Mouse (Mus musculus): Measurements from ENCODE around the gene Cby3. TPM values are rescaled to one million over a fixed set of nuclear protein-coding genes. Genes with fewer than 3 reads are reported as not detected.
A peak's percentile ranks its signal among the peaks of the same experiment; 100 is the strongest.

Cby3 gene
- polyA plus RNA-seq, 1 experiment from 2014 or later: 1.1 TPM

DNA sequence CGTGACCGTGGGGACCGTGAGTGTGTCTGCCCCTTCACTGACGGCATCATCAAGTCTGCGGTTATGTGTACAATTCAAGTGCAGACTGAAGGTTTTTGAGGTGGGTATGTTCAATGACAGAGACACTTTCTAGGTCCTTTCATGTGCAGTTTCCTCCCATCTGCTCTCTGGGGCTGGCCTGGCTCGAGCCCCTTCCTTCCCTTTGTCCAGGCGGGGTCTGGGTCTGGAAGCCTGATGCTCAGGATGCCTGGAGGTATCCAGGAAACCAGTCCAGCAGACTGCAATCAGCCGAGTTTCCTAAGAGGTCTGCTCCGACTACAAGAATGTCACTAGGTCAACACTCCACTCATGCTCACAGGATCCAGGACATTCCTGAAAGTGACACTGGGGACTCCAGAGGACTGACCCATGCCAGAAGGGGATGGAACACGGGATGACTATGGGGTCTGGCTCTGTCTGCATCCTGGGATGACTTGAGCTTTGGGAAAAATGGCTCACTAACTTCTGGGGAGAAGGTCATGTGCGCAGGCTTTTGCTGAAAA, 42.6 kb downstream of the Cby3 start:
- Histone ChIP-seq H3K4me1 (replicated peaks) (no peaks in the 10 kb centered on the region), H3K9ac (no peak overlapping the region), H3K27me3 (no peaks in the 10 kb centered on the region), H3K9me3 (no peaks in the 10 kb centered on the region), H3K36me3 (peaks cover 80% of the 10 kb centered on the region), H3K4me2 (no peak overlapping the region), H3K4me3 (no peak overlapping the region), H3K27ac (replicated peaks) (no peak overlapping the region)
- 70% methylated on average over 11 of the region's 11 CpGs for WGBS
- ATAC-seq (ENCODE audit: low FRiP score, low read depth): no peak

- no peak for ATAC-seq (ENCODE audit: low FRiP score, low read depth)
- Histone ChIP-seq H3K4me3 (no peak overlapping the region), H3K4me1 (replicated peaks) (no peaks in the 10 kb centered on the region), H3K9ac (no peak overlapping the region), H3K36me3 (peaks cover 80% of the 10 kb centered on the region), H3K9me3 (no peaks in the 10 kb centered on the region), H3K27ac (replicated peaks) (no peak overlapping the region), H3K4me2 (no peak overlapping the region), H3K27me3 (no peaks in the 10 kb centered on the region)
- WGBS: 79% methylated on average over 9 of the region's 9 CpGs
Measured at GRCm38 (mm10) chr11:50397316-50397715, 43.1 kb downstream of the Cby3 start.

- 92% methylated on average over 13 of the region's 13 CpGs for WGBS
- H3K36me3 ChIP-seq: peaks cover 70% of the 10 kb centered on the region
Measured at GRCm38 (mm10) chr11:50398803-50399202, 44.5 kb downstream of the Cby3 start.

GRCm38 (mm10) chr11:50402481-50402880, 48.2 kb downstream of the Cby3 start:
- Histone ChIP-seq H3K4me2 (no peak overlapping the region), H3K36me3 (peaks cover 58% of the 10 kb centered on the region), H3K9ac (no peak overlapping the region), H3K9me3 (no peaks in the 10 kb centered on the region), H3K4me1 (replicated peaks) (no peaks in the 10 kb centered on the region), H3K27me3 (no peaks in the 10 kb centered on the region), H3K27ac (replicated peaks) (no peak overlapping the region), H3K4me3 (no peak overlapping the region)
- 93% methylated on average over 3 of the region's 3 CpGs for whole genome bisulfite sequencing
- ATAC-seq (ENCODE audit: low FRiP score, low read depth): no peak

More at GRCm38 (mm10) chr11:50398803-50399202, 44.5 kb downstream of the Cby3 start:
- H3K4me3 ChIP-seq: no peak overlapping the region
- no peak overlapping the region for H3K9ac ChIP-seq
- no peaks in the 10 kb centered on the region for H3K27me3 ChIP-seq
- no peaks in the 10 kb centered on the region for H3K4me1 ChIP-seq (replicated peaks)
- ATAC-seq (ENCODE audit: low FRiP score, low read depth): no peak
- no peak overlapping the region for H3K27ac ChIP-seq (replicated peaks)
- H3K4me2 ChIP-seq: no peak overlapping the region
- no peaks in the 10 kb centered on the region for H3K9me3 ChIP-seq

DNA sequence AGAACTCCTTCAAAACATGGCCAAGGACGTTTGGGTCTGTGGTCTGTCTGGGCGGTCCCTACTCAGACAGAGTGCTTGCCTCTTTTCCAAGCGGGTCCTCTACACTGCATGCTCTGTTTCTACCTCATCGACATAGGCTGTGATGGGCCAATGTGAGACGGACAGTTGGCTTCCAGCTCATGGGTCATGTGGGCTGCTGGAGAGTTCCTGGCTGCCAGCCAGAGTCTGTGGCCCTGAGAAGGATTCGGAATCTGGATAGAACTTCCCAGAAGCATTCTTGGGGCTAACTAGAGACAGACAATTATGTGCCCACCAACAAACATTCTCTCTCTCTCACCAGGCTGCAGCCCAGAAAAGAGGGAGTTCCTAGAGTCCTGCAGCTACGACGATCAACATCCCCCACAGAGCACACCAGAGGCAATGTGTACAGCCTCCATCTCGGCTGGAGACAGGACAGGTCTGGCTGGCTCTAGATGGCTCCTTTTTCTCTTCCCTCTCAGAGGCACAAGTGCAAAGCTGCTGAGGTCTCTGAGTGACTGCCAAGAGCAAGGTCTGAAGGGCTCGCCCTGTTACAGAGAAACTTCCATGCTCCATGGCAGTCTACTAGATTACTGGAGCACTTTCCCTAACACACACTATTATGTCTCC, 49.2 kb downstream of the Cby3 start:
- H3K4me2 ChIP-seq: no peak overlapping the region
- H3K4me1 ChIP-seq (replicated peaks): no peaks in the 10 kb centered on the region
- peaks cover 50% of the 10 kb centered on the region for H3K36me3 ChIP-seq
- no peaks in the 10 kb centered on the region for H3K9me3 ChIP-seq
- no peak overlapping the region for H3K27ac ChIP-seq (replicated peaks)
- 0 out of 2 replicates have a peak, but pooled peaks have one; percentile 56 for ATAC-seq (ENCODE audit: low FRiP score, low read depth)
- 62% methylated on average over 10 of the region's 10 CpGs for WGBS
- H3K4me3 ChIP-seq: no peak overlapping the region
- no peak overlapping the region for H3K9ac ChIP-seq
- H3K27me3 ChIP-seq: no peaks in the 10 kb centered on the region

DNA sequence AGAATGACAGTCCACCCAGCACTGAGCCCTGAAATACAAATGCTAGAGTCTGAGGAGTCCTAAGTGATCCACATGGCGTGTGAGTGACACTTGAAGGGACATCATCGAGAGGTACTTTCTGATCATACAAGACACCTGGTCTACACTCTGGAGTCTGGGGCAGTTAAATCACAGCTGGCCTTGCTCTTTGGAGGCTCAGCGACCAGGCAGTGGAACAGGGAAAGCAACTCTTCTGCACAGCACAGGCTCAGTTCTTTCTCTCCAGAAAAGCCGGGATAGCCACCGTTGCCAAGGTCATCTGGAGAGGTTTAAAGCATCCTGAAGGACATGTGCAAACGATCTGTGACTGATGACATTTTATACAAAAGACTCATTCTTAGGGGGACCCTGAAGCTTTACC, 53.0 kb downstream of the Cby3 start:
- Histone ChIP-seq H3K27me3 (no peaks in the 10 kb centered on the region), H3K9me3 (no peaks in the 10 kb centered on the region), H3K36me3 (peaks cover 39% of the 10 kb centered on the region), H3K4me1 (replicated peaks) (no peaks in the 10 kb centered on the region), H3K27ac (replicated peaks) (no peak overlapping the region), H3K9ac (no peak overlapping the region), H3K4me3 (no peak overlapping the region), H3K4me2 (no peak overlapping the region)
- ATAC-seq (ENCODE audit: low FRiP score, low read depth): no peak
- WGBS: 69% methylated on average over 6 of the region's 6 CpGs

MicroRNAs within 50 kb of the gene (microRNA counts, 519-probe panel; counts per million panel counts)
- microRNA mmu-miR-804: 2,550 counts per million, percentile 41 among the panel's probes with 10 or more counts

Small RNA genes lying within 50 kb of the gene (microRNA-seq; reads per million reads assigned to microRNA genes)
- not detected for gene Mir804

Other genes with a start within 250 kb of the Cby3 start
- gene Tbc1d9b, start 223.1 kb upstream of the Cby3 start, polyA plus RNA-seq (2015; fragmentation: Nextera tagmentation; extraction: Ambion mirVana): 42.5 and 42.6 TPM in 2 replicates
- 32.8 and 34.6 TPM in 2 replicates for gene Mrnip, start 180.0 kb upstream of the Cby3 start, polyA plus RNA-seq (2015; fragmentation: Nextera tagmentation; extraction: Ambion mirVana)
- 422 TPM in 2 replicates for gene Sqstm1, start 143.6 kb upstream of the Cby3 start, polyA plus RNA-seq (2015; fragmentation: Nextera tagmentation; extraction: Ambion mirVana)
- gene Mgat4b, start 143.6 kb upstream of the Cby3 start, polyA plus RNA-seq (2015; fragmentation: Nextera tagmentation; extraction: Ambion mirVana): 58.1 and 69.2 TPM in 2 replicates
- gene Ltc4s, start 115.8 kb upstream of the Cby3 start, polyA plus RNA-seq (2015; fragmentation: Nextera tagmentation; extraction: Ambion mirVana): 2.3 and 2.9 TPM in 2 replicates
- 3.2 and 3.6 TPM in 2 replicates for gene Maml1, start 62.2 kb upstream of the Cby3 start, polyA plus RNA-seq (2015; fragmentation: Nextera tagmentation; extraction: Ambion mirVana)
- 281 and 284 TPM in 2 replicates for gene Canx, start 28.8 kb upstream of the Cby3 start, polyA plus RNA-seq (2015; fragmentation: Nextera tagmentation; extraction: Ambion mirVana)
- 418 and 450 TPM in 2 replicates for gene Hnrnph1, start 22.5 kb downstream of the Cby3 start, polyA plus RNA-seq (2015; fragmentation: Nextera tagmentation; extraction: Ambion mirVana)
- 23.2 and 29.3 TPM in 2 replicates for gene Rufy1, start 76.7 kb downstream of the Cby3 start, polyA plus RNA-seq (2015; fragmentation: Nextera tagmentation; extraction: Ambion mirVana)
- 5.5 and 5.9 TPM in 2 replicates for gene Adamts2, start 247.6 kb downstream of the Cby3 start, polyA plus RNA-seq (2015; fragmentation: Nextera tagmentation; extraction: Ambion mirVana)

All from hindbrain, embryonic 15.5 days (tissue).